Mouse (Mus musculus) large intestine, adult 2 months (tissue): ENCODE data around the gene Mrps35. TPM values are rescaled to one million over a fixed set of nuclear protein-coding genes. Genes with fewer than 3 reads are reported as not detected.

Experiments used
- DNase-seq: peaks from one replicate; pipeline ENCODE4 v3.0.0-alpha.2; 2012; ENCODE audit warnings: low read depth, low spot score
- WGBS: fragments of 180-500 bp; shearing (Covaris S2); methylation state at CpG from one replicate; pipeline ENCODE4 v1.1.7; 2018; 5-methylcytosine and 5-hydroxymethylcytosine counted together
- polyA plus RNA-seq: library from polyadenylated mRNA; depleted of rRNA; stranded (reverse); fragments of >200 nt; gene quantifications from 2 replicates; pipeline ENCODE4 v1.2.3, GENCODE M21; 2012

The Mrps35 gene
- polyA plus RNA-seq, 1 experiment, result 10.4 TPM

- 31% methylated on average over 3 of the region's 3 CpGs for WGBS
- no peak for DNase-seq
These were observed 17.8 kb upstream of the Mrps35 start for GRCm38 (mm10) chr6:147024761-147025160.

GRCm38 (mm10) chr6:147028396-147028795 is 14.2 kb upstream of the Mrps35 start:
- no peak for DNase-seq
- WGBS, result 88% methylated on average over 2 of the region's 2 CpGs

- 85% methylated on average over 9 of the region's 9 CpGs for WGBS
- no peak for DNase-seq
These were observed 13.0 kb upstream of the Mrps35 start for GRCm38 (mm10) chr6:147029591-147029990.

- 81% methylated on average over 15 of the region's 15 CpGs for WGBS
- no peak for DNase-seq
These were observed 12.3 kb upstream of the Mrps35 start for GRCm38 (mm10) chr6:147030096-147030885.

GRCm38 (mm10) chr6:147032303-147032925 is 10.2 kb upstream of the Mrps35 start, which contains the start of gene Rep15:
TSS of gene Rep15 (plus strand) at chr6:147032584.
- WGBS, result 59% methylated on average over 13 of the region's 13 CpGs
- DNase-seq, result no peak

- DNase-seq, result no peak
- 31% methylated on average over 7 of the region's 7 CpGs for WGBS
These were observed 1.1 kb downstream of the Mrps35 start for GRCm38 (mm10) chr6:147043633-147044032.

- WGBS, result 85% methylated on average over 13 of the region's 13 CpGs
- no peak for DNase-seq
These were observed 6.8 kb downstream of the Mrps35 start for GRCm38 (mm10) chr6:147049239-147049805.

- DNase-seq, result no peak
- 95% methylated on average over 8 of the region's 8 CpGs for WGBS
These were observed 9.1 kb downstream of the Mrps35 start for GRCm38 (mm10) chr6:147051666-147052065.

GRCm38 (mm10) chr6:147052440-147052839 is 9.9 kb downstream of the Mrps35 start:
- DNase-seq, result no peak
- 91% methylated on average over 9 of the region's 9 CpGs for WGBS

- no peak for DNase-seq
- 92% methylated on average over 19 of the region's 19 CpGs for WGBS
These were observed 11.5 kb downstream of the Mrps35 start for GRCm38 (mm10) chr6:147053785-147054646.

GRCm38 (mm10) chr6:147055374-147055977 is 12.9 kb downstream of the Mrps35 start:
- DNase-seq, result no peak
- WGBS, result 85% methylated on average over 10 of the region's 10 CpGs

- 79% methylated on average over 7 of the region's 7 CpGs for WGBS
- DNase-seq, result no peak
These were observed 16.8 kb downstream of the Mrps35 start for GRCm38 (mm10) chr6:147059326-147059725.

- no peak for DNase-seq
- WGBS, result 54% methylated on average over 9 of the region's 9 CpGs
These were observed 19.1 kb downstream of the Mrps35 start for GRCm38 (mm10) chr6:147061630-147062029.

- DNase-seq, result no peak
- WGBS, result 39% methylated on average over 7 of the region's 7 CpGs
These were observed 19.5 kb downstream of the Mrps35 start for GRCm38 (mm10) chr6:147062034-147062433.

- DNase-seq, result no peak
These were observed 20.1 kb downstream of the Mrps35 start for GRCm38 (mm10) chr6:147062694-147063093.

GRCm38 (mm10) chr6:147064226-147064943 is 21.8 kb downstream of the Mrps35 start:
- WGBS, result 37% methylated on average over 10 of the region's 10 CpGs
- DNase-seq, result peak; percentile 50

More at GRCm38 (mm10) chr6:147062694-147063093, 20.1 kb downstream of the Mrps35 start:
- 61% methylated on average over 7 of the region's 7 CpGs for WGBS

- WGBS, result 32% methylated on average over 6 of the region's 6 CpGs
- peak; percentile 58 for DNase-seq
These were observed 22.3 kb downstream of the Mrps35 start for GRCm38 (mm10) chr6:147064944-147065261.

GRCm38 (mm10) chr6:147075808-147076387 is 33.3 kb downstream of the Mrps35 start:
- WGBS, result 23% methylated on average over 5 of the region's 5 CpGs
- DNase-seq, result no peak

- DNase-seq, result no peak
- 86% methylated on average over 8 of the region's 8 CpGs for WGBS
These were observed 34.3 kb downstream of the Mrps35 start for GRCm38 (mm10) chr6:147076878-147077277.
